Mouse (Mus musculus): Measurements from ENCODE around the gene Il16.

Gene Il16

DNA sequence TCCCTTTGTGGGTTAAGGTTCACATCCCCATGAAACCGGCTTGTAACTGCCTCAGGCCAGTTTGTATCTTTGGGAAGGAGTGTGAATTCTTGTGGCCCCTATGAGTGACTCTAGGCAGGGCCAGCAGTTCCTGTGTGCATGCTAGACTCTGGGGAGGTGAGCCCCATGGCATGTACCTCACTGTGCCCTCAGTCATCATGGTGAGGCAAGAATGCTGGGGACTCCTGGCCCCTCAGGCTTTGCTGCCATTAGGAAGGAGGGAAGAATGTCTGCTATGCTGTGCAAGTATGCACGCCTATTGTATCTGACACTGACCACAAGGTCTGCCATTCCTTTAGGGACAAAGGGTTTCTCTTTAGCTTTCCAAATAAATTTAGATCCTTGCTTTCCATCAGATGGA is 104.4 kb downstream of the Il16 start:
- no peak for DNase-seq

DNA sequence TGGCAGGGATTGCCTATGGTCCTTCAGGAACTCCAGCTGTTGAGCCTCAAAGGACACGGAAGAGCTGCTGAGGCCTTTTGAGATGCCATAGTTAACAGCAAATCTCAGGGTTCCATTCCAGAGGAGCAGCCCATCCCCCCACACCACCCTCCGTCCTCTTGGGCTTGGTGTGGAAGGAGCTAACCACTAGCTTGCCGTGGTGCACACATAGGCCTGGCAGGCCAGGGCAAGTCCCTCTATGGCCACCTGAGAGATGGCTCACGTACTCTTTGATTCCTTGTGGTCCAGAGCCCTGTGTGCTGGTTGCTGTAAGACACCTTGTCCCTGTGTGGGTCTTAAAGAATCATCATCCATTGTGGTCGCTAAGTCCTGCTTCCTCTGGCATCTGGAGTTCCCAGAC is 104.9 kb downstream of the Il16 start:
- DNase-seq: no peak

DNA sequence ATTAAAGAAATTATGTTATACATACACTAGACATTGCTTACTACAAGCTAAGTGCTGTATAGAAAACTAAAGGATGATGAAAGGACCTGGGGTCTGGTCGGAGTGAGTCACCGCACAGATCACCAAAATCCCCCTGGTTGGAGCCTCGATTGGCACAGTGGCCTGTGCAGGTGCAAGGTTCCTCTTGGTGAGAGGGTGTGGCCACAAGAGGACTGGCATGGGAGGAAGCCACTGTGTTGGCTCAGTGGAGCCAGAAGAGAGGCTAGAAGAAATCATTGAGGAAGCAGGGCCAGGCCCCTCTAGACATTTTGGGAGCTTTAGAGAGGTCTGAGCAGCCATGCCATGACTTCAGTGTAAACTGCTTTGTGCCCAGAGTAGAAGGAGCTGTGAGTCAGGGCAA is 106.4 kb downstream of the Il16 start:
- DNase-seq: no peak

GRCm38 (mm10) chr7:83637781-83638583 is 107.5 kb downstream of the Il16 start:
- DNase-seq: peak; percentile 53

DNA sequence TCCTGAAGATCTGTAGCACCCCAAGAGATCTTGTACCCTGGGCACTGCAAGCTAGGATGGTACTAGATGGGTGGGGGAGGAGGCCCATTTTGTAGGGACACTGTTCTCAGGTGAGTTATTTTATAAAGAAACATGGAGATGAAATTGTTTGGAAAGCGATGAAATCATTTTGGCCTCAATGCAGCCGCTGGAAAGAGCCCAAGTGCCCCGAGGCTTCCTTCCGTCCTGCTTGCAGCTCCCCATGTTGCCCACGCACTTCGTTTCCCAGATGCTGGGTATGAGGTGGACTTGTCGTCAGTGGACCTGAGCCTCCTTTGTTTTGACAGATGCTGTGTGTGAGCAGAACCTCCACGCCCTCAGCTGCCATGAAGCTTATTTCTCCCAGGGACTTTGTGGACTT is 109.1 kb downstream of the Il16 start:
- DNase-seq: no peak

GRCm38 (mm10) chr7:83635726-83636125 is 109.8 kb downstream of the Il16 start:
- no peak for DNase-seq

DNA sequence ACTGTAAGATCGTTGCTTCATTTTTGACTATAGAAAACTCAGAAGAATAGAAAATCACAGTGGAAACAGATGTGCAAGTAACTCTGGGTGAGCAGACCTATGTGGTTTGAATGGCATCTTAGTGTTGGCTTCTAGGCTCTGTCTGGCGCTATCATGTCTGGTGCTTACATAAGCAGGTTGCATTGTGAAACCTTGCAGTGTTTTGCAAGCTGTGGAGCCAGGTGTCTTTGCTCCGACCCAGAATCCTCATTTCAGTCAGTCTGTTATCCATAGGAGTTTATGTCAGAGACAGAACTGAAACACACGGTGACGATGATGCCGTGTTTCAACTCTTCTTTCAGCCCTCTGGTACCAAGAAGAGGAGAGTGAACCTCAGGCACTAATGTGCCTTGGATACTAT is 111.7 kb downstream of the Il16 start:
- no peak for DNase-seq

DNA sequence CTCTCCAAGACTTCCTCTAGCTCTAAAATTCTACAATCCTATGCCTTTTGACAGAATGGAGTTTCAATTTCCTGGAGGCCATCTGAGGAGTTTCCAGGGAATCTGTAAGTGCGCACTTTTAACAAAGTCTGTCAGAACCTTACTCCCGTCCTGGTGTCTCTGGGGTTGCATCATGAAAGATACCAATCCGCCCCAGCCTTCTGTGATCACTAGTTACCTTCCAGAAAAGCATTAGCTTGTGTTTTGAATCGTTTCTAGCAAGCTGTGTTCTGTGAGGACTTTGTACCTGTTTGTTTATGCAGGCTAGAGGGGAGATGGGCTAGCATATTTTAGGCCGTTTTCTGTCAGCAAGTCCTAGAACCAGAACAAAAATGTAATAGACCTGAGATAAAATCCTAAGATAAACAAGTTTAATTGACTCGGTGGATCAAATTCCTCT is 112.8 kb downstream of the Il16 start:
- DNase-seq: no peak

DNA sequence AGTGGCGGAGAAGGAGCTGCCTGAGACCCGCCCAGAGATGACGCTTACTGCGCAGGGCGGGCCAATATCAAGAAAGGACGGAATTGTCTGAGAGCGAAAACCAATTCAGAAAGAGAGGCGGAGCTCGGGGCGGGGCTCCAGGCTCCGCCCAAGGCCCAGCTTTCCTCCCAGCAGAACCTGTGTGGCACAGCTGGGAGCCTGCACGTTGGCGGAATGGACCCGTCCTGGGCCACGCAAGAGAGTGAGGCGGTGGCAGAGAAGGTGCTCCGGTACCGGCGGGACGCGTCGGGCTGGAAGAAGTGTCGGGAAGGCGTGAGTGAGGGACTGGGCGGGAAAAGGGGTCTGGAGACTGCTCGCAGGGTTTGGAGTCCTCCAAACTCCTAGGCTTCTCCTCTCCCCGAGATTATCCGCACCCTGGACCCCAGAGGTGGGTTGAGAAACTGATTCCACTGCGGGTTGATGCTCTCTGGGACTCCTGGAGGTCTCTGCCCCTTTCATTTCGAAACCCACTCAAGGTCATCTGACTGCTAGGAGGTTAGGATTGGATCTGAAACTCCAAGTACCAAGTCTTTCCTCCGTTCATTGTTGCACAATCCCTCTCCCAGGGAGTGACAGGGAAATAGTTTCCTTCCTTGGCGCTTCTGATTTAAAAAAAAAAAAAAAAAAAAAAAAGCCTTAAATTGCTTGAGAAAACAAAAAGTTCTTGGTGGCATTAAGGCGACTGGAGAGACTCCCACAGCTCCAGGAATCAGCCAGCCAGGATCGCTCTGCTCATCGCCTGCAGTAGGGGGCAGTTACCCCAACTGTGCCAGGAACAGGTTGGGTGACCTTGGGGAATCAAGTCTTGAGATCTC is 113.5 kb downstream of the Il16 start, which contains the start of gene Stard5:
Gene Stard5, plus strand, starts transcription at position 132 of the 854 bp plus-strand sequence.
- DNase-seq: peak; percentile 97

DNA sequence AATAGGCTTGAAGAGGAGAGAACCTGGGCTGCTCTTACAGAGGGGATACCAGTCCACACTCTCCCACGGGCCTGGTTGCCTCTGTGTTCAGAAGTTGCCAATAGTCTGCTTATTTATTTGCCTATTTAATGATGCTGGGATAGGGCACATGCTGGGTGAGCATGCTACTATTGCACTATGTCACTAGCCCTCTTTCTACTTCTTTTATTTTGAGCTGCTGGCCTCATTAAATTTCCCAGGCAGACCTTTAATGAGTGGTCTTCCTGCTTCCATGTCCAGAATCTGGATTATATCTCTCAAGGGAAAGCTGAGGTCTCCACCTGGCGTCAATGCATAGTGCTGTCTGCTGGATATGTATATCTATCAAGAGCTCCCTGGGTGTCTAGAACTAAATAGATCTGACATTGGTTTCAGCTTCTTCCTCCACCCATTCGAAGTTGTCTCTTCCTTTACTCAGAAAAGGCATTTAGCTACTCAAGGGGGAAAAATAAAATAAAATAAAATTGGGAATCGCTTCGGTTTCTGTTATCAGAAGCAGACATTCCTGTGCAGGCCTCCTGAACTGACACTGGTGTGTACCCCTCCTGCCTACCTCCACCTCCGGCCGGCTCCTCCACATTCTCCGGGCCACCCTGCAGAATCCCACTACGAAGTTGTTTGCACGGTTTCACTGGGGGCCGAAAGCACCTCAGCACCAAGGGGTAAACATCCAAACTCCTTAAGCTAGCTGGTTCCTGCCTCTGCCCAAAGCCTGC is 114.3 kb downstream of the Il16 start:
- no peak for DNase-seq

DNA sequence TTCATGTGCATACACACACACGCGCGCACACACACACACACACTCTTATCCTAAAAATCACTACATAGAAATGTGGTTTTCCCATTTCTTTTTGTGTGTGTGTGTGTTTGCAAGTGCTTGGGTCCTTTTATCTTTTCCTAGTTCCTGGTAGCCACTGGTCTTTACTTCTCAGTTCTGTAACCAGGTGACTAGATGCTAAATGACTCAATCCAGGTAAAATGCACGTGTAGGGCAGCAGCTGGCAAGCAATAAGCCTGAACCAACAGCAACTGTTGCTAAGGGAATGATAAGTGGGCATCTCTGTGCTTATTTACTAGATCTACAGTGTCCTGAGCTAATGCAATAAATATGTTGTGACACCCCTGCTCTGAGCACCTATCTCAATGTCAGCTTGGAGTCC is 118.2 kb downstream of the Il16 start:
- DNase-seq: no peak

DNA sequence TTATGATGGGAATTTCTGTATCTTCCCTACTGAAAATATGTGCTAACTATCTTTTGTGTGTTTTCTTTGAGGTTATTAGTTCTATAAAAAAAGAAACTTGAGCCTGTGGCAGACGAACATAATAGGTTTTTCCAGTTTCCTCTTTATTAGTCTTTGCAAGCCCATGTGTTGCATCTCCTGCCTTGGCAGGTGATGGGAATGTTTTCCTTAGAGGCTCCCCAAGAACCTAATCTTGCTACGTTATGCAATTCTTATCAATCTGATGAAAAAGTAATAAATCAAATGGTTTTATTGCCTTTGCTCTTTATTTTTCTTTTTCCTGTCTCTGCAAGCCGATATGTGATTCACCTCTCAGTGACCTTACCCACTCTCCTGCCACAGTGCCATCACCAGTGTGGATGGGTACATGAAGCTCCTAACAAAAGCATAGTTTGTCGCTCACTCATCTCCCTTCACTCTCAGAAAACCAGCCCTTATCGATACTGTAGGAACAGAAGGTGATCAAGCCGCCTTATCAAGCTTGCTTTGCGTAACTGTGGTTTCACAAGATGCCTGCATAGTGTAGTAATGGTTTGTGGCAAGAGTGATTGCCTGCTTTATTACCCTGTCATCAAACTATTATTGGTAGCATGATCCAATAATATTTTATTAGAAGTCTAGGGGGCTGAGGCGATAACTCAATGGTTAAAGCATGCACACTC is 118.8 kb downstream of the Il16 start:
- no peak for DNase-seq

DNA sequence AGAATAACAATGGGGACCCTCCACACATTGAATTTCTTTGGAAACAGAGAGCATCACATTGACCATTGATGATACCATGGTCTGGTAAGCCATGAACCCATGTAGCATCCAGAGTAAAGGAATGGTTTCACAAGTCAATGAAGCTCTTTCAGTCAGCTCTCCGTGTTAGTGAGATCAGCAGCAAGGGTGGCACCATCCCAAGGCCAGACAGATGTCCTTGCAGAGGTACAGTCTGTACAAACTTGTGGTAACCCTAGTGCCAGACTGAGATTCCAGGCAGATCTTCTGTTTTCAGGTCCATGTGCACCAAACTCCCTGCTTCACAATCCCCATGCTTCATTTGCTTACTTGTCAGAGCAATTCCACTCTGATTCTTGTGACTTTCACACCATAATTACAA is 121.5 kb downstream of the Il16 start:
- DNase-seq: no peak

DNA sequence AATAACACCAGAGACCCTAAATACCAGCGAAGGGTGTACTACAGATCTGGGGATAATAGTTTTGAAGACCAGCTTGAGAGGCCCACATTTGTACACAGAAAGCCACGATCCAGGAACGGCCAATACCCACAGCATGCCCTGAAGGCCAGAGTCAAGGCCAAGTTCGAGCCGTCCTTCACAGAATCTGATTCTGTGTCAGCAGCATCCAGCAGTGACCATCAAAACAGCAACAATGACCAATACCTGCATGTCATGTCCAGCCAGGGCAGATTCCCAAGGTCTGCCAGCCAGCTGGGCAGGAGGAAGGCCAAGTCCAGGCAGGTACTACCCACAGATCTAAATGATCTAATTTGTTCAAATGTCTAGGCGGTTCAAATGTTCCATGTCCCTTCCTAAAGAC is 122.9 kb downstream of the Il16 start:
- no peak for DNase-seq

DNA sequence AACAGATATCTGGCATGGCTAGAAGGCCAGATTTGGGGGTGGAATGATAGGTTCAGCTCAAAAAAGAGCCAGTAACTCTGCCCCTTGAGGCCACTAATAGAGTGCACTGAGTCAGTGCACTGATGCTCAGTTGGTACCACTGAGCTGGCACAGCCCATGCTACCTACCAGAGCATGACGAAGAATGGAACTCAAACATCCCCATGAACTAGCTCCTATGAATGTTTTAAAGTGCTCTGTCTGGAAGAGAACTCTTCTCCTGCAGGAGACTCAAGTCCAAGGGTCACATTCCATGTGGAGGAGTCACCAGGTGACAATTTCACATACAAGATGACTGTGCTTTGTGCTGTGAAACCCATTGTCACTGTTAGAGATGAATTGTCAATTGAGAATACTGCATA is 126.8 kb downstream of the Il16 start:
- peak; percentile 35 for DNase-seq

- DNase-seq: no peak
Observed at GRCm38 (mm10) chr7:83616268-83616667, 129.3 kb downstream of the Il16 start.

DNA sequence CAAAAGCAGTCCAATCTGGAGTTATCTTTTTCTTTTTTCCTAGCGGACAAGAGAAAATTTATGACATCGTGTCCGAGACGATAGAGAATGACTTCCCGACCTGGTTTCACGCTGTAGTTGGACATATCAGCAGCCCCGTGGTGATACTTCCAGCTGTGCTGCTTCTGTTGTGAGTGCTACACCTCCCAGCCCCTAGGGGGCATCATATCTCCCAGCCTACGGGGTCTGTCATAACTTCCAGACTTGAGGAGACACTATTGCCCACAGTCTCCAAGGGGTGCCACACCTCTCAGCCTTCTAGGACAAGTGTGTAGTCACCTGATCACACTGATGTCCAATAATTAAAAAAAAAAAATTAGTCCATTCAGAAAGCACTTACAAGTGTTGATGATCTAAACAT is 129.7 kb downstream of the Il16 start:
- DNase-seq: no peak

DNA sequence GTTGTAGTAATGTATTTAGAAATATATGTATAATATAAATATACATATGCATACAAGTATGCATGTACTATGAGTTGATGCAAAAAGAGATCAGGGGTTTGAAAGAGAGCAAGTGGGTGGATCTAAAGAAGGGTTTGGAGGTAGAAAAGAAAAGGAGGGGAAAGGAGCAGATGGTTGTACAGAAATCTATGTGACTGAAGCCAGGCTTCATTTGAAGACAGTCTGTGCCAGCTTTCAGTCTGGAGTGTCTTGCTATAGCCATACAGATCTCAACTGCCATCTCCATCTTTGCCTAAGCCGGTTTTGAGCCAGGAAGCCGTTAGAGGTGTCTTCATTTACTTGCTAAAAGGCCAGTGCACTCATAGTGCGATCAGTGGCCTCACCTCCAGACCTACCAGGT is 130.3 kb downstream of the Il16 start:
- no peak for DNase-seq

GRCm38 (mm10) chr7:83611886-83612285 is 133.6 kb downstream of the Il16 start:
- no peak for DNase-seq

DNA sequence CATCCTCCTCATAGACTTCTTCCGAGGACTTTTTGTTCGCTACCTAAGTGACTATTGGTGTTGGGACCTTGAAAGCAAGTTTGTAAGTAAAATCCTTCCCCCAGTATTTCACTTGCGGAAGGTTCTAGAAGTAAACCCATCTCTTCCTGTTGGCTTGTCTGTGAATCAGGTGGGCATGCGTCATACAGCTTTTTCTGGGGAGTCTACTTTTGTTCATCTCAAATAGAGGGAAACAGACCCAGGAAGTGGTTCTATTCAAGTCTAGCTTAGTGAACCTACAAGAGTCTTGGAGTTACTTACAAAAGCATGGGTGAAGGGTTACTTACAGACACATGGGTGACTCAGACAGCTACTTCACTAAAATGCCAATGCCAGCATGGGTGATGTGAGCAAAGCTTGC is 135.6 kb downstream of the Il16 start:
- DNase-seq: no peak

DNA sequence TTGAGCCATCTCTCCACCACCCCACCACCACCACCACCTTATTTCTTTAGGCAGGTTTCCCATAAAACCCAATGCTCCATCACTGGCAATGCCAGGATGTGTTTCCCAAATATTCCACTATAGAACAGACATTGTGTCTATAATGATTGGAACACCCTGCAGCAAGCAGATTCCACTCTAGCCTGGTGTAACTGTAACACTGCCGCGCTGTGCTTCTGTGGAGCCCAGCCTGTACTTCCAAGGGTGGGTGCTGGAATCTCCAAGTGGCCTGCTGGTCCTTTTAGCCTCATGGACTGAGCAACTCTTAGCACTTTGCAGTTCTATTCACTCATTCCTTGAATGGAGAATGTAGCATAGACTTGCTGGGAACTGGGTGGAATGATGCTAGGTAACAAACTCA is 138.7 kb downstream of the Il16 start:
- no peak for DNase-seq

GRCm38 (mm10) chr7:83604180-83604944 is 141.2 kb downstream of the Il16 start:
- no peak for DNase-seq
